Mouse (Mus musculus) liver (tissue): Measurements from ENCODE around the gene Cxcl5.
"Not testable (repeated sequence)": the region's sequence is repeated elsewhere in the genome, so short reads cannot be mapped to it uniquely, and the experiment has no call there.

Experiments
- DNase-seq: peaks from one replicate; pipeline ENCODE4 v3.0.0-alpha.2; 2020; ENCODE audit warnings: mixed read lengths

Cxcl5 gene

GRCm38 (mm10) chr5:90785659-90786588, 26.8 kb downstream of the Cxcl5 start, which contains the start of gene Cxcl3:
TSS of gene Cxcl3 (plus strand) at chr5:90786103.
- peak; percentile 33 for DNase-seq

GRCm38 (mm10) chr5:90788114-90788513, 29.0 kb downstream of the Cxcl5 start:
- no peak for DNase-seq

GRCm38 (mm10) chr5:90789306-90790073, 30.3 kb downstream of the Cxcl5 start:
- no peak for DNase-seq

GRCm38 (mm10) chr5:90790074-90790502, 30.9 kb downstream of the Cxcl5 start:
- no peak for DNase-seq

- DNase-seq: no peak
Measured at GRCm38 (mm10) chr5:90794195-90794625, 35.0 kb downstream of the Cxcl5 start, which contains the start of gene Cxcl15. TSS of gene Cxcl15 (plus strand) at chr5:90794534.

- DNase-seq: not testable (repeated sequence)
Measured at GRCm38 (mm10) chr5:90795392-90795791, 36.2 kb downstream of the Cxcl5 start.

- DNase-seq: no peak
Measured at GRCm38 (mm10) chr5:90804574-90804973, 45.4 kb downstream of the Cxcl5 start.

- DNase-seq: no peak
Measured at GRCm38 (mm10) chr5:90806050-90806449, 46.9 kb downstream of the Cxcl5 start.

GRCm38 (mm10) chr5:90807176-90807950, 48.2 kb downstream of the Cxcl5 start:
- no peak for DNase-seq
